Mouse (Mus musculus) urinary bladder, adult 18-20 months (tissue): ENCODE measurements around the gene Pus10.

Experiments
- DNase-seq, 2 experiments: peaks; one replicate each; pipeline ENCODE4 v3.0.0; 2022; ENCODE audit warnings: low spot score in 2 of 2, mixed read lengths in 2 of 2

Gene Pus10

DNA sequence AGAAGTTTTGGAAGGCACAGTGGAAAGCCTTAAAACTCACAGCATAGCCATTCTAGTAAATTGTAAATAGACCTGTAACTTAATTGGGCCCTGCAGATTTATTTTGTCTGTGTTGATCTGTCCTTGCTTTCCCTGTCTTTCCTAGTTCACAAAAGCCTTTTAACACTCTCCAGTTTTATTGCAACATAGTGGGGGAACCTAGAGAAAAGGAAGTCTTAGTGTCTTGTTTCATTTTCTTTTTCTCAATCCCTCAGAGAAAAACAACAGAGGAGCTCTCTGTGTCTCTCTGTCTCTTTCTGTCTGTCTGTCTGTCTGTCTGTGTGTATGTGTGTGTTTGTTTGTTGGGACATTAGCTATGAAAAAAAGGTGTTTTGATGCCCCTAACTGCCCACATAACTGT lies 30.4 kb downstream of the Pus10 start:
- no peak for DNase-seq

DNA sequence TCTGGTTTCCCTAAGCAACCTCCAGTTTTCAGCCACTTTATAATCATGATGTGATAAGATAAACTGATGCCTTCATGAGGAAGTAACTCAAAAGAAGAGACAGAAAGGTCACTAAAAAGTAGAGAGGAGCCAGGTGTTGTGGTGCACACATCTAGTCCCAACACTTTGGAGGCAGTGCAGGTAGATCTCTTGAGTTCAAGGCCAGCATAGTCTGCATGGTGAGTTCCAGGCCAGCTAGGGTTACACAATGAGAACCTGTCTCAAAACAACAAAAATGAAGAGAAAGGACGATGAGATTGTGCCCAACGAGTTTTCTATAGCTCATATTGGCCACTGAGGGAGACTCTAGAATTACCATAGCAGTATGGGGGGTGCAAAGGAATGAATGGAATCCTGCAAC lies 33.1 kb downstream of the Pus10 start:
- no peak for DNase-seq

DNA sequence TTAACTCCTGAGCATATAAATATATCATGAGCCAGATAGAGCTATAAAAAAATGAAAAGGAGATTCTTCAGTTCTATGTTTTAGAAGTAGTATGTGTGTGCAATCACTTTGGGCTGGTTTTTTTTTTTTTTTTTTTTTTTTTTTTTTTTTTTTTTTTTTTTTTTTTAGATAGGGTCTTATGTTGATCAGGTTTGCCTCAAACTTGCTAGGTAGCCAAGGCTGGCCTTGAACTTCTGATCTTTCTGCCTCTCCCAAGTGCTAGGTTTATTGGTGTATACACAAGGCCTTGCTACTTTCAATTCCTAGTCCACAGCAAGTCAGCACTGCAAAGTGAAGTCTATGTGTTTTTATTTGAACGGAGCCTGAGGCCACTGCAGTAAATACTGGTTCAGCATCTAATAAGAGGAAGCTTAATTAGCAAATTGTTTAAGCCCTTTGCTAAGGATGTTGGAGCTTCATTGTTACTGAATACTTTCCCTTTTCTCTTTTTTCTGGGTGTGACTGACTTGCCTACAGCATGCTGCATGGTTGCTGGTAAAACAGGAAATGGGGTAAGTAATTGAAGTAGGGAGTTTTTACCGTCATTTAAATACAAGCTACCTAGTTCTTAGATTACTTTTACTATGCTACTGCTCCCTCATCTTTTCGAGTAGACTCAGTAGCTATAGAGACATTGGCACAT lies 34.1 kb downstream of the Pus10 start:
- DNase-seq: no peak

DNA sequence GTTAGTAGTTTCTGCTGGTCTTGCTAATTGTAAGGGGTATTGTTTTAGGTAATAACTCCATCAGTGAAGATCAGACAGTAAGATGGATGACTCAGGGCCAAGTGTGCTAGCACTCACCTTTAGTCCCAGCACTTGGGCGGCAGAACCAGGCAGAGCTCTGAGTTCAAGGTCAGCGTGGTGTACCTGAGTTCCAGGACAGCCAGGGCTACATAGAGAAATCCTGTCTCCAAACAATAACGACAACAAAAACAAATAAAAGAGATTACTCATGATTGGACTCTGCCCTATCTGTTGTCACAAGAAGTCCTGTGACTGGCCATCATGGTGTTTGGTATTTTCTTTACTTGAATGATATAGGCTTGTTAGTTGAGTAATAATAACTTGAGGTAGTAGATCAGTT lies 36.4 kb downstream of the Pus10 start:
- DNase-seq: no peak

DNA sequence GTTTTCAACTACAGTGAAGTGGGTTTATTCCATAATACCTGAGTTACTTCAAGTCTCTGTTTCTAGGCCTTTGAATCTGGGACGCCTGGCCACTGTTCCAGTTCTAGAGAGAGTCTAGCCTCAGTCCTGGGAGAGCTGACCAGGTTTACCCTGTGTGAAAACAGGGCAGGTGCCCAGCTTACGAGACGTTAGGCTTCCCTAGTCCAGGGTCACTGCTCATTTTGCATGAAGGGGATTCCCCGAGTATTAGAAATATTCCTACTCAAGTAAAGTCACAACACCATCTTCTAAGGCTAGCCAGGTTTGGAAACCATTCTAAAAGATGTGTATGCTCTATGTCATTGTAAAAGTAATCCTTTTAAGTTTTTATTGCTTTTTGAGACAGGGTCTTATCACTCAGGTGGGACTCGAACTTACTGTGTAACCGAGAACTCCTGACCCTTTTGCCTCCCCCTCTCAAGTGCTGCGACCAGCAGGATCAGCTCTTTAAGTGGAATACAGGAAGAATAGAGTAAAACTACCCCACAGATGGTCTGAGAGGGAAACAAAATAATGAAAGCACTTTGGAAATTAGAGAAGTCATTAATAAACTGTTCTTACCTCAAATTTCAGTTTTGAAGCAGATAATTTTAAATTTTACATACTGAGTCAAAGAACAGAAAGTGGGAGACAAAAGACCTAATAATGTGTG lies 39.3 kb downstream of the Pus10 start:
- DNase-seq: no peak

DNA sequence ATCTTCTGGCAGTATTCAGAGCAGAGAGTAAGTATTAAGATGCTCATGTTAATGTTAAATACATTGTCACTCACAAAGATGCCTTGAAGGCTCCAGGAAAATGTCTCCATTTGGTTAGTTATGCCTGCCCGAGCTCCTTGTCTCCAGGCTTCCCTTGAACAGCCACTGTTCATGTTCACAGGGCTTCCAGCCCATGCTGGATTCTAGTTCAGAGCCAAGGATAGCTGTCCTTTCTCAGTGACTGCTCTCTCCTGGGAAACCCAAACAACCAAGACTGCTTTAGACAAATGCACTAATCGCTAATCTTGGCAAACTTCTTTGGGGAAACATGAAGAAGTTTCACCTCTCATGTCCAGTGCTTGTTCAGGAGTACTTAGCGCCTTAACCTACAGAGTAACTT lies 46.8 kb downstream of the Pus10 start:
- DNase-seq: no peak

DNA sequence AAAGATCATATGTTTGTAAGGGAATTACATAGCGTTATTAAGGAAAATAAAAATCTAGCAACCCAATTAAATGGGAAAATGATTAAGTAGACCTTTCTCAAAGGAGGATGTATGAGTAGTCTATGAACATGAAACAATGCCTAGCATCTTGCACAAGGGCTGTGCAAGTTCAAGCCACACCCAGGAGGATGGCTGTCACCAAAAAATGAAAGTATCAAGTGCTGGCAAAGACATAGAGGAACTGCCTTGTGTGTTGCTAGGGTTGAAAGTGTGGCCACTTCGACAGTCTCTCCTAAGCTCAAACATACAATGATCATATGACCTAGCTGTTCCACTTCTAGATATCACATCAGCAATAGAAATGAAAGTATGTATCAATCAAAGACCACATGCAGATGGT lies 53.4 kb downstream of the Pus10 start:
- no peak for DNase-seq

DNA sequence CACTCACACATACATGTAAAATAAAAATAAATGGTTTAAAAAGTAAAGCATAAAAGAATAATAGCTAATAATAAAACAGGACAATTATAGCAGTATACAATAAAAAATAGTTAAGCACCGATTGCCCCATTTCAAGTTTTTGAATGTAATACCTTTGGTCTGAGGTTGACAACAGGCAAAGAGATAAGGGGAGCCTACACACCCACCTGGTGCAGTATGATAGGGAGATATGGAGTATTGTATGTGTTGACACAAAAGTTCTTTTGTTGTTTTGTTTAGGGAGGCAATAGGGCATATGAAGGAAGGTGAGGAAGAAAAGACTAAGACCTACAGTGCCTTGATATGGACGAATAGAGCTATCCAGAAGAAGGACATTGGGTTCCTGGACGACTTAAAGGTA lies 54.4 kb downstream of the Pus10 start:
- DNase-seq: no peak

DNA sequence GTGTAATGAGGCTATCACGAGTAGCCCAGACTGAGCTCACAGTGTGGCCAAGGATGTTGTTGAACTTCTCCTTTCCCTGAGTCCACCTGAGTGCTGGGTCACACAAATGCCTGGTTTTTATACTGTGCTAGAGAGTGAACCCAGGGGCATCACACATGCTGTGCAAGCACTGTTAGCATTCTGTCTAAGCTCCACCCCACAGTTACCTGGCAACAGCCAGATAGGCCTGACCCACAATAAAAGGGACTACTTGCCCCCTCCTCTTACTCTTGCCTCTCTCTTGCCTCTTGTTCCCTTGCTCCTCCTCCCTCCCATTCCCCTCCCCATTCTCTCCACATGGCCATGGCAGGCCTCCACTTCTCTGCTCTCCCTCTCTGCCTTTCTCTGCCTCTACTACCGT lies 56.9 kb downstream of the Pus10 start:
- no peak for DNase-seq

DNA sequence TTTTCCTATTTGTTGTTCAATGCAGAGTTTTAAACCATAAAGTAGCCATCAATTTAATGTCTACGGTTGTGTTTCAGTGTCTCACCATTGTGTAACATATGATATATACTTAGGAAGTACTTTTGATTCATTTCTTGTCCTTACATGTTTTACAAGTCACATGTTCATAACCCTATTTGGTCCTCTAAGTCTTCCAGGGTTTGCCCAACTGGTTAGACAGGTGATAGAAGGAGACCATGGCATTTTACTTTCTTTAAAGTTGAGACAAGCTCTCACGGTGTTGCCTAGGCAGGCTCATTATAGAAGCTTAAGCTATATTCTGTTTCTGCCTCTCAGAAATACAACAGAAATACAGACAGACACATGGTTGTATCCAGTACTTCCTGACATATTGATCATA lies 60.4 kb downstream of the Pus10 start:
- peak in 1 of 2 experiments; percentile 6 for DNase-seq

DNA sequence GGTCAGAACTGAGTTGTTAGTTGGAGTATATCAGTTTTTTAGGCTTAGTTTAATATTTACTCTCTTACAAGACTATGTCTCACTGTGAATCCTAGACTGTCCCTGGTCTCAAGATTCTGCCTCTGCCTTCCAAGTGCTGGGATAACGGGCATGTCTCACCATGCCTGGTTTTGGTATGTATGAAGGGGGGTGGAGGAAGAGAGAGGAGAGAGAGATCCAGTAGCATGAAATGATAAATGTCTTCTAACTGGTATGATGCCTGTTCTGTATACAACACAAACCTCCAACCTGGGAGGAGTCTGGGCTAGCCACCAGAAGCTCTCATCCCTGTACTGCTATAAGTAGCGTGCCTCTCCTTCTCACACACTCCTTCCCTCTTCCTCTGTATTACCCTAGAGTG lies 61.0 kb downstream of the Pus10 start:
- DNase-seq: no peak

DNA sequence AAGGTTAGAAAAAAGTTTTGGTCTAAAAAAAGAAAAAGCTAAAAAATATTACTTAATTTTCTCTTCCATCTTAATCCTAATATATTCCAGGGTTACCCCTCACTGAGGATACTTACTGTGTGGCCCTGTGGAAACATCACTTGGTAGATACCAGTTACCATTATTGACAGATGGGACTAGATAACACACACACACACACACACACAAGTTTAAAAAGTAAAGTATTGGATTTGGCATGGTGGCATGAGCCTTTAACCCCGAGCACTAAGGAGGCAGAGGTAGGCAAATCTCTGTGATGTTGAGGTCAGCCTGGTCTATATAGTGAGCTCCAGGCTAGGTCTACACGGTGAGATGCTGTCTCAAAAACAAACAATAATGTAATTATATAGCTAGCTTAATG lies 62.7 kb downstream of the Pus10 start:
- no peak for DNase-seq

DNA sequence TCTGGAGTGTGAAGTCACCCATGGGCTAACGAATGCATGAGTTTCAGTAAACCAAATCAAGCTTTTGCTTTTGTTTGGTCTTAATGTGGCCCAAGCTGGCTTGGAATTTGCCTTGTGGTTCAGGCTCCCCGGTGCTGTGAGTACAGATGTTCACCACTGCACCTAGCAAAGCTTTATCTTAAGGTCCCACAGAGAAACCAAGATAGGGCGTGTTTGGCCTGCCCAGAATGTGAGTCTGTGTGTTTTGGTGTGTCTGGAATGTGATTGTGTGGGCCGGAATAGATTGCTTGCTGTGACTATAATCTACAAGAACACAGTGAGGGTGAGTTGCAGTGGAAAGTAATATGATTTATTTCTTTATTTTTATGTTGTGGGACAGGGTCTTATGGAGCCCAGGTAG lies 64.6 kb downstream of the Pus10 start:
- peak in 1 of 2 experiments; percentile 12 for DNase-seq

DNA sequence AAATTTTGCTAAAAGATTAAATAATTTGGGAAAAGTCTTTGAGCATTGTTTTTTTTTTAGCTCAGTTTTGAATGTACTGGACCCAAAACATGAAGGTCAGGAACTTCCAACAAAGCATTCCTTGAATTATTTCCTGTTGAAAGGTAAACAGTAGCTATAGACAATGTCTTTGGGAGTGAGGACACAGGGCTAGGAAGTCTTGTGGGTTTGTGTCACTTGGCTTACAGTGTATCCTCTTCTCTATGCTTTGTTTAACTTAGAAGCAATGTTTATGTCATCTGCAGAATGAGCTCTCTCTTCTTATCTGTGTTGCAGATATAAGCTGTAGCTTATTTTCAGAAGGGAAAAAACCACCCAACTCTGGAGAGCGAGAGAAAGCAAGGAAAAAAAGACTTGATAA lies 67.4 kb downstream of the Pus10 start:
- DNase-seq: no peak

DNA sequence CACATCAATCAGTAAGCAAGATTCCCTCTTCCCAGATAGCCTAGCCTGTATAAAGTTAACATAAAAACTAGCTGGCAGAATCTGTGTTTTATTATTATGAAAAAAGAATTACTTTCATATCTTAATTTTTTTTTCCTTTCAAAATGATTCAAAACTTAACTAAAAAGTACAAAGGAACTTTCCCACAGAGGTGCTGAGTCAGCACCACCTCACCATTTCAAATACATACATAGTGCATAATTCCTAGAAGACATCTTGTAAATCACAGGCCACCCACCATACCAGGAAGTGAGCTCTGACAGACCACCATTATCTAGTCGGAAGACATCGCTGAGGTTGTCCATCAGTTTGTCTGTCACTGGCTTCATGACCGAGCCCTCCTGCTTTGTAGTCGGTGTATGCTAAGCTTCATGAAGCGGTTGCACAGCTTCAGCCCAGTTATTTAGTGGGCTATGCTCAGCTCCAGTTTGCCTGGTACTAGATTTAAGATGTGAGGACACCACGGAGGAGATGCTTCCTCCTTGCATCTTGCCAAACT lies 69.3 kb downstream of the Pus10 start:
- no peak for DNase-seq

DNA sequence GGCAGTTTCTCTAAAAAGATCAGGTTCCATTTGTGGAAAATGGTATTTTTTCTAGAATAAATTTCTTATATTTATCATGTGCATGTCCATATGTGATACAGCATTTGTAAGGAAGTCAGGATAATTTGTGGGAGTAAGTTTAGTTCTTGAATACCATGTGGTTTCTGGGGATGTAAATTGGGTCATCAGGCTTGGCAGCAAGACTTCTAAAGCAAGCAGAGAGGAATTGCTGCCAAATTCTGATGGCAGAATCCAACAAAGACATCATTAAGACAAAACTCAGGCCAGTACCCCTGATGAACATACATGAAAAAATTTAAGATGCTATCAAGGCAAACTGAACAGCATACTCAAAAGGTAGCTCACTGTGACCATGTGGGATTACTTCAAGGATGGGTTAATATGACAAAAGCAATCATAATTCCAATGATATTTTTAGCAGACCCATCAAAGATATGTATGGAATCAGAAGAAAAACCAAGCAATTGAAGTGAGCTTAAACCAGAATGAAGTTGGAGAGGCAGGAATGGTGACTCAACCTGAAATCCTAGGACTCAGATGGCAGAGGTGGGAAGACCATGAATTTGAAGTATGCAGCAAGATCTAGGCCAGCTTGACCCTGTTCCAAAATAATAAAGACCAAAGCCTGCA lies 70.5 kb downstream of the Pus10 start:
- no peak for DNase-seq

DNA sequence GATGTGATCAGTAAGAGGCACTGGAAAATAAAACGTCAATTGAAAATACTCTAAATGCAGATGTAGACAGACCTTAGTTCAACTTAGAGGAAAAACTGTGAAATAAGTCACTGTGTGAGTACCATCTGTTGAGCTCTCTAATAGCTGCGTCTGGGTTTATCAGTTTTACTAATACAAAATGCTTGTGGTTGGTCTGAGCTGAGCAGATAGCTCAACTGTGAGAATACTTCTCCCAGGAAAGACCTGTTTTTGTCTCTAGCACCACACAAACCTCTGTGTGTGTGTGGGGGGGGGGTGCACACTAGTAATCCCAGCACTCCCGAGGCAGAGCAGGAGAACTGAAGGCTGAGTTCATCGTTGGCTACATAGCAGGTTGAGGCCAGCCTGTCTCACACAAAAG lies 75.4 kb downstream of the Pus10 start:
- no peak for DNase-seq

DNA sequence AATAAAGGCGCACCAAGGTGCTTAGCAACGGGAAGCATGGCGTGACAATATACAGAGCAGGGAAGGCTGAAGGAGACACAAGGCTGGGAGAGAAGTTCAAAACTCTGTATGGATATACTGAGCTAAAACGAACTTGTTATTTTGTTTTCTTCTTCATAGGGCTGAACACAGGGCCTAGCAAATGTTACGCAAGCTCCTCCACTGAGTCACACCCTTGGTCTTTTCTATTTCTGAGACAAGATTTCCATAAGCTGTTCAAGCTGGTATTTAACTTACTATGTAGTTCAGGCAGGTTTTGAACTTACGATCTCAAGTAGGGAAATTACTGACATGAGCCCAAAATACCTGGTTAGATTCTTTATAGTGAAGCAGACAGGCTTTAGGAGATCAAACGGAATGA lies 75.9 kb downstream of the Pus10 start:
- no peak for DNase-seq

DNA sequence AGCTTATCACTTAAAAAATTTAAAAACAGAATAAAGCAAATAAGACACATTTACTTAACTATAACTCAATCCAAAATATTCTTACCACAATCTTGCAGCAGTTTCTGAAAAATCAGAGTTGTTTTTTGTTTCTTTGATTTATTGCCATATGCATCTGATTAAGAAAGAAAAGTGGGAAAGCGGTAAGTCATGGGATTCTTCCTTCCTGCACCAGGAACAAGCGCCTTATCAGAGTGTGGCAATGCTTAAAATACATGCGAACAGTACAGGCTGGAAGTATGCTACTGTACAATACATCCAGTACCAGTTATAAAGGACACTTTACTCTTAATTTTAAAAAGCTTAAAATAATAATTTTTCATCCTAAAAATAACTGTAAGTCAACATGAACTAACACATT lies 78.9 kb downstream of the Pus10 start:
- DNase-seq: no peak

DNA sequence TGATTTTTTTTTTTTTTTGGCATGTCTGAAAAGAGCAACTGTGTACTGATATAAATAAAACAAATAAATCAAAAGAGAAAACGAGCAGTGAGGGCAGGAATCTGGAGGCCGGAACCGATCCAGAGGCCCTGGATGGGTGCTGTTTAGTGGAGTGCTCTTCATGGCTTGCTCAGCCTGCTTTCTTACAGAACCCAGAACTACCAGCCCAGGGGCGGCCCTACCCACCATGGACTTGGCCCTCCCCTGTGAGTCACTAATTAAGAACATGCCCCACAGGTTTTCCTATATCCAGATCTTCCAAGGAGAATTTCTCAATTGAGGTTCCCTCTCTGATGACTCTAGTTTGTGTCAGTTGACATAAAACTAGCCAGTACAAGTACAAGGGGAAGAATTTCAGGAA lies 80.6 kb downstream of the Pus10 start:
- DNase-seq: no peak

DNA sequence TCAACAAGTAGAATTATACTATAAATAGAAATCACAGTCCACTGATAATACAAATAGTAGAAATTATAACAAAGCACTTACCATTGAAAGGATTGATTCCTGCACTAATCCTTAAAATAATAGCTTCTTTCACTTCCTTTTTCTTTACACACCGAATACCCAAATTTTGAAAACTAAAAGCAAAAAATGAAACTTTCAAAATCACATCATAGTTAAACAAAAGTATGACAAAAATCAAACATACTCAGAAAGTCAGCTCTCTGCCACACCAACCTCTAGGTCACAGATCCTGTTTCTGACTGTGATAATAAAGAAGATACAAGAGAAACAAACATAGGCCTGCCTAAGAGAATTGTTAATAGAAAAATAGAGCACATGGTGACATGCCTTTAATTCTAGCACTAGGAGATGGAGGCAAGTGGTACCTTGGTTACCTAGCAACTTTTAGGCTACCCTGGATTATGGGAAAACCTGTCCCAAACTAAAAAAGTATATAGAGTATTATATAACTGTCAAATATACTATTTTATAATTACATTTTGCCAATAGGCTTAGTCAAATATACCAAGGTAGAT lies 87.7 kb downstream of the Pus10 start:
- DNase-seq: no peak

DNA sequence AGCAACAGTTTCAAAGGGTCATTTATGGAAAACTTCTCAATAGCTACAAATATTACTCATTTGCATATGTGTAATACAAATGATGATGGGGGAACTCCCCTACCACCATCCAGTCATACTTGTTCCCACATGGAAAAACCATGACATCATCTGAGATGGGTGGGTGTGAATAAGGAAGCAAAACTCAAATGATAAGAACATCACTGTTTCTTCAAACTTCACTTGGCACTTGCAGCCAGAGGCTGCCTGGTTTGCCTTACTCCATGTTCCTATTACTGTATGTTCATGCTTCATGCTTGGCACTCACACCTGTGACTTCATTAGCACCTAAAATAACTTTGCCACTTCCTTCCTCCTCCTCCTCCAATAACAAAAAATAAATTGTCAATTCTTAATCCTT lies 88.9 kb downstream of the Pus10 start:
- no peak for DNase-seq

DNA sequence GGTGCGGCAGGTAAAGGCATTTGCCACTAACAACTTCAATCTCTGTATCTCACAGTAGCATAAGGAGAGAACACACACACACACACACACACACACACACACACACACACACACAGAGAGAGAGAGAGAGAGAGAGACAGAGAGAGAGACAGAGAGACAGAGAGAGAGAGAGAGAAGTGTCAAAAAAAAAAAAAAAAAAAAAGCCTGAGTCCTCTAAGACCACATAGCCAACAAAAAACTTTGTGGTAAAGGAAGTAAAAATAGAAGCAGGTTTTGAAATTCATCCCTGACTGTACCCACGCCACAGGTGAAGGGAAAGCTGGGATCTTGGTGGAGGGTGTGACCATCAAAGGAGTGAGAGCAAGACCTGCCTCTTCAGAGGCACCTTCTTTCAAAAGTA lies 92.7 kb downstream of the Pus10 start:
- DNase-seq: no peak
